Mouse (Mus musculus): ENCODE measurements around the gene Ercc4.
A peak's percentile ranks its signal among the peaks of the same experiment; 100 is the strongest.
"Not testable (repeated sequence)": the region's sequence is repeated elsewhere in the genome, so short reads cannot be mapped to it uniquely, and the experiment has no call there.

Ercc4 gene

GRCm38 (mm10) chr16:13109156-13109989 is at the start of gene Ercc4:
TSS of gene Ercc4 (plus strand) at chr16:13109684.
- peak; percentile 95 for DNase-seq (ENCODE audit: low read depth, low spot score)

GRCm38 (mm10) chr16:13061113-13061512 is 48.4 kb upstream of the Ercc4 start:
- no peak for DNase-seq (ENCODE audit: low read depth, low spot score)

- no peak for DNase-seq (ENCODE audit: low read depth, low spot score)
Measured at GRCm38 (mm10) chr16:13074176-13074575, 35.3 kb upstream of the Ercc4 start.

- peak; percentile 20 for DNase-seq (ENCODE audit: low read depth, low spot score)
Measured at GRCm38 (mm10) chr16:13080161-13080560, 29.3 kb upstream of the Ercc4 start.

GRCm38 (mm10) chr16:13083155-13083798 is 26.2 kb upstream of the Ercc4 start:
- DNase-seq (ENCODE audit: low read depth, low spot score): no peak

- no peak for DNase-seq (ENCODE audit: low read depth, low spot score)
Measured at GRCm38 (mm10) chr16:13108356-13108755, 1.1 kb upstream of the Ercc4 start.

- no peak for DNase-seq (ENCODE audit: low read depth, low spot score)
Measured at GRCm38 (mm10) chr16:13109990-13110595, 609 bp downstream of the Ercc4 start.

GRCm38 (mm10) chr16:13114821-13115220 is 5.3 kb downstream of the Ercc4 start:
- no peak for DNase-seq (ENCODE audit: low read depth, low spot score)

GRCm38 (mm10) chr16:13115466-13115865 is 6.0 kb downstream of the Ercc4 start:
- not testable (repeated sequence) for DNase-seq (ENCODE audit: low read depth, low spot score)

GRCm38 (mm10) chr16:13117299-13117966 is 7.9 kb downstream of the Ercc4 start:
- DNase-seq (ENCODE audit: low read depth, low spot score): peak; percentile 75

- no peak for DNase-seq (ENCODE audit: low read depth, low spot score)
Measured at GRCm38 (mm10) chr16:13117967-13118430, 8.5 kb downstream of the Ercc4 start.

GRCm38 (mm10) chr16:13118754-13119294 is 9.3 kb downstream of the Ercc4 start:
- DNase-seq (ENCODE audit: low read depth, low spot score): no peak

- DNase-seq (ENCODE audit: low read depth, low spot score): no peak
Measured at GRCm38 (mm10) chr16:13119641-13120350, 10.3 kb downstream of the Ercc4 start.

- no peak for DNase-seq (ENCODE audit: low read depth, low spot score)
Measured at GRCm38 (mm10) chr16:13125357-13125756, 15.9 kb downstream of the Ercc4 start.

- no peak for DNase-seq (ENCODE audit: low read depth, low spot score)
Measured at GRCm38 (mm10) chr16:13127566-13127965, 18.1 kb downstream of the Ercc4 start.

GRCm38 (mm10) chr16:13130412-13130811 is 20.9 kb downstream of the Ercc4 start:
- peak; percentile 33 for DNase-seq (ENCODE audit: low read depth, low spot score)

- DNase-seq (ENCODE audit: low read depth, low spot score): no peak
Measured at GRCm38 (mm10) chr16:13141220-13141619, 31.7 kb downstream of the Ercc4 start.

- DNase-seq (ENCODE audit: low read depth, low spot score): no peak
Measured at GRCm38 (mm10) chr16:13143932-13144331, 34.4 kb downstream of the Ercc4 start.

GRCm38 (mm10) chr16:13144682-13145410 is 35.4 kb downstream of the Ercc4 start:
- DNase-seq (ENCODE audit: low read depth, low spot score): no peak

- no peak for DNase-seq (ENCODE audit: low read depth, low spot score)
Measured at GRCm38 (mm10) chr16:13146231-13146630, 36.7 kb downstream of the Ercc4 start.
